Mouse (Mus musculus) gastrocnemius, adult 2 months (tissue): ENCODE results near the gene Sgsm2. TPM values are rescaled to one million over a fixed set of nuclear protein-coding genes. Genes with fewer than 3 reads are reported as not detected.

ENCODE experiments used
- DNase-seq: peaks from one replicate; pipeline ENCODE4 v3.0.0; 2022
- H3K27ac ChIP-seq: fragments of 200-600 bp; 2 replicates; pipeline ENCODE4 v1.8.1; 2022; ENCODE audit warnings: mild to moderate bottlenecking
- H3K4me3 ChIP-seq: fragments of 200-600 bp; 2 replicates; pipeline ENCODE4 v1.8.1; 2022; ENCODE audit warnings: mild to moderate bottlenecking, moderate library complexity
- CTCF ChIP-seq: fragments of 200-600 bp; IDR thresholded peaks from 2 replicates; pipeline ENCODE4 v1.8.1; 2022; ENCODE audit warnings: antibody characterized with exemption, mild to moderate bottlenecking, moderate library complexity
- intact Hi-C: fragments of 180-260 bp; cut with DNase I; formaldehyde crosslinking; loops from one replicate; pipeline ENCODE4 v1.15.1; 2025
- total RNA-seq, 2 experiments: library from RNA; stranded (reverse); gene quantifications; 2 replicates each; pipeline ENCODE4 v1.2.3; 2021

Gene Sgsm2
- total RNA-seq, 2 experiments from 2014 or later, result 2.1 TPM

GRCm38 (mm10) chr11:74837694-74838431 is 59.0 kb downstream of the Sgsm2 start:
- peak; percentile 98 for DNase-seq
- Histone ChIP-seq H3K4me3 (peak overlapping the region; percentile 76), H3K27ac (peak overlapping the region; percentile 99)
- peak; percentile 1; the same call in 1 of the 2 replicates for TF ChIP-seq CTCF
- intact Hi-C loops, result loop anchor here (1.0 kb wide), 1 partner anchor 8 kb away; the partner anchor contains the start of gene Mnt

- Histone ChIP-seq H3K27ac (peak overlapping the region; percentile 99), H3K4me3 (peak overlapping the region; percentile 76)
- intact Hi-C loops, result no loop called here
- no peak for TF ChIP-seq CTCF
- DNase-seq, result no peak
These were observed 59.7 kb downstream of the Sgsm2 start for GRCm38 (mm10) chr11:74837056-74837693.

GRCm38 (mm10) chr11:74836225-74837055 is 60.4 kb downstream of the Sgsm2 start:
- intact Hi-C loops, result no loop called here
- TF ChIP-seq CTCF, result no peak
- no peak overlapping the region for H3K4me3 ChIP-seq
- DNase-seq, result no peak
- peak overlapping the region; percentile 99 for H3K27ac ChIP-seq

- Histone ChIP-seq H3K27ac (peak overlapping the region; percentile 99), H3K4me3 (no peak overlapping the region)
- no peak for TF ChIP-seq CTCF
- no peak for DNase-seq
- intact Hi-C loops, result no loop called here
These were observed 61.2 kb downstream of the Sgsm2 start for GRCm38 (mm10) chr11:74835593-74836224.

- intact Hi-C loops, result loop anchor here (5.0 kb wide), 1 partner anchor 182 kb away; no protein-coding TSS in a partner anchor
- no peak for TF ChIP-seq CTCF
- Histone ChIP-seq H3K4me3 (no peak overlapping the region), H3K27ac (peak overlapping the region; percentile 99)
- no peak for DNase-seq
These were observed 62.1 kb downstream of the Sgsm2 start for GRCm38 (mm10) chr11:74834650-74835277.

- H3K4me3 ChIP-seq, result no peak overlapping the region; the same call in 1 of the 2 replicates
- DNase-seq, result no peak
- intact Hi-C loops, result loop anchor here (5.0 kb wide), 1 partner anchor 182 kb away; no protein-coding TSS in a partner anchor
- no peak for TF ChIP-seq CTCF
- H3K27ac ChIP-seq, result peak overlapping the region; percentile 99
These were observed 62.6 kb downstream of the Sgsm2 start for GRCm38 (mm10) chr11:74834359-74834638.

- Histone ChIP-seq H3K27ac (peak overlapping the region; percentile 99), H3K4me3 (peak overlapping the region; percentile 11; the same call in 1 of the 2 replicates)
- TF ChIP-seq CTCF, result no peak
These were observed 63.1 kb downstream of the Sgsm2 start for GRCm38 (mm10) chr11:74833536-74834358.

GRCm38 (mm10) chr11:74832503-74833143 is 64.2 kb downstream of the Sgsm2 start:
- intact Hi-C loops, result loop anchor here (5.0 kb wide), 1 partner anchor 180 kb away; no protein-coding TSS in a partner anchor
- peak overlapping the region; percentile 95 for H3K4me3 ChIP-seq
- DNase-seq, result peak; percentile 76
- no peak for TF ChIP-seq CTCF
- H3K27ac ChIP-seq, result peak overlapping the region; percentile 99

More at GRCm38 (mm10) chr11:74833536-74834358, 63.1 kb downstream of the Sgsm2 start:
- intact Hi-C loops, result loop anchor here (5.0 kb wide), 1 partner anchor 181 kb away; no protein-coding TSS in a partner anchor
- DNase-seq, result no peak

- TF ChIP-seq CTCF, result no peak
- H3K4me3 ChIP-seq, result peak overlapping the region; percentile 95
- peak overlapping the region; percentile 99 for H3K27ac ChIP-seq
- peak; percentile 100 for DNase-seq
- intact Hi-C loops, result loop anchor here (5.0 kb wide), 1 partner anchor 180 kb away; no protein-coding TSS in a partner anchor
These were observed 65.0 kb downstream of the Sgsm2 start for GRCm38 (mm10) chr11:74831606-74832451.
